Mouse (Mus musculus) myocyte (in vitro differentiated cells): Measurements from ENCODE around the gene Flvcr1. TPM values are rescaled to one million over a fixed set of nuclear protein-coding genes. Genes with fewer than 3 reads are reported as not detected.

ENCODE experiments used
- H3K27me3 ChIP-seq: one replicate; pipeline ENCODE4 v1.6.1; 2011; ENCODE audit not compliant: control insufficient read depth, insufficient read depth, insufficient read length
- H3K36me3 ChIP-seq: one replicate; pipeline ENCODE4 v1.6.1; 2011; ENCODE audit not compliant: control insufficient read depth, insufficient read depth
- H3K4me2 ChIP-seq: one replicate; pipeline ENCODE4 v1.6.1; 2011; ENCODE audit warnings: low read depth, control low read depth
- H3K4me3 ChIP-seq: one replicate; pipeline ENCODE4 v1.5.1; 2011; ENCODE audit warnings: mild to moderate bottlenecking, control low read depth, moderate library complexity
- H3K79me2 ChIP-seq: one replicate; pipeline ENCODE4 v1.6.1; 2011; ENCODE audit not compliant: control insufficient read depth, insufficient read depth
- H3ac ChIP-seq: one replicate; pipeline ENCODE4 v1.6.1; 2011; ENCODE audit not compliant: control insufficient read depth, insufficient read length
- CEBPB ChIP-seq: IDR thresholded peaks from 2 replicates; pipeline ENCODE4 v1.6.1; 2011; ENCODE audit warnings: mild to moderate bottlenecking, moderate library complexity; ENCODE audit not compliant: poor library complexity, insufficient read depth, severe bottlenecking
- E2F4 ChIP-seq: IDR thresholded peaks from one replicate; pipeline ENCODE4 v1.6.1; 2011; ENCODE audit warnings: mild to moderate bottlenecking, control low read depth, moderate library complexity; ENCODE audit not compliant: insufficient read depth
- MAX ChIP-seq: IDR thresholded peaks from one replicate; pipeline ENCODE4 v1.6.1; 2011; ENCODE audit warnings: low read depth, mild to moderate bottlenecking, control low read depth
- MYOD1 ChIP-seq, 3 experiments: IDR thresholded peaks; one replicate each; pipeline ENCODE4 v1.6.1; 2011; ENCODE audit warnings: control low read depth in 2 of 3, low read depth in 2 of 3, mild to moderate bottlenecking in 2 of 3, moderate library complexity in 1 of 3; ENCODE audit not compliant: insufficient read length in 2 of 3, control insufficient read depth in 1 of 3
- MYOG ChIP-seq, 3 experiments: IDR thresholded peaks; one replicate each; pipeline ENCODE4 v1.6.1; 2011; ENCODE audit warnings: control low read depth in 2 of 3, low read depth in 2 of 3, mild to moderate bottlenecking in 2 of 3; ENCODE audit not compliant: insufficient read length in 2 of 3, control insufficient read depth in 1 of 3, insufficient read depth in 1 of 3
- POLR2A ChIP-seq: IDR thresholded peaks from one replicate; pipeline ENCODE4 v1.6.1; 2011; ENCODE audit warnings: low read depth, mild to moderate bottlenecking, control low read depth, moderate library complexity; ENCODE audit not compliant: insufficient read length
- POLR2AphosphoS2 ChIP-seq: IDR thresholded peaks from one replicate; pipeline ENCODE4 v1.6.1; 2011; ENCODE audit warnings: low read depth, control low read depth; ENCODE audit not compliant: insufficient read length
- REST ChIP-seq: IDR thresholded peaks from one replicate; pipeline ENCODE4 v1.6.1; 2011; ENCODE audit warnings: mild to moderate bottlenecking, control low read depth, moderate library complexity; ENCODE audit not compliant: insufficient read depth, insufficient read length
- SRF ChIP-seq: IDR thresholded peaks from one replicate; pipeline ENCODE4 v1.6.1; 2011; ENCODE audit warnings: low read depth; ENCODE audit not compliant: control insufficient read depth, insufficient read length
- TCF12 ChIP-seq: IDR thresholded peaks from one replicate; pipeline ENCODE4 v1.6.1; 2011; ENCODE audit warnings: mild to moderate bottlenecking, control low read depth; ENCODE audit not compliant: poor library complexity, insufficient read depth, severe bottlenecking
- TCF3 ChIP-seq: IDR thresholded peaks from one replicate; pipeline ENCODE4 v1.6.1; 2011; ENCODE audit warnings: low read depth, control low read depth; ENCODE audit not compliant: insufficient read length
- USF1 ChIP-seq: IDR thresholded peaks from one replicate; pipeline ENCODE4 v1.6.1; 2011; ENCODE audit warnings: low read depth, mild to moderate bottlenecking, control low read depth, moderate library complexity
- polyA plus RNA-seq: library from polyadenylated mRNA; unstranded; fragments of >200 nt; fragmentation: generic; extraction: Trizol; gene quantifications from one replicate; pipeline ENCODE4 v1.2.1, GENCODE M21; 2012; ENCODE audit warnings: missing spikeins

Flvcr1 gene
- polyA plus RNA-seq, 1 experiment: 2.2 TPM

DNA sequence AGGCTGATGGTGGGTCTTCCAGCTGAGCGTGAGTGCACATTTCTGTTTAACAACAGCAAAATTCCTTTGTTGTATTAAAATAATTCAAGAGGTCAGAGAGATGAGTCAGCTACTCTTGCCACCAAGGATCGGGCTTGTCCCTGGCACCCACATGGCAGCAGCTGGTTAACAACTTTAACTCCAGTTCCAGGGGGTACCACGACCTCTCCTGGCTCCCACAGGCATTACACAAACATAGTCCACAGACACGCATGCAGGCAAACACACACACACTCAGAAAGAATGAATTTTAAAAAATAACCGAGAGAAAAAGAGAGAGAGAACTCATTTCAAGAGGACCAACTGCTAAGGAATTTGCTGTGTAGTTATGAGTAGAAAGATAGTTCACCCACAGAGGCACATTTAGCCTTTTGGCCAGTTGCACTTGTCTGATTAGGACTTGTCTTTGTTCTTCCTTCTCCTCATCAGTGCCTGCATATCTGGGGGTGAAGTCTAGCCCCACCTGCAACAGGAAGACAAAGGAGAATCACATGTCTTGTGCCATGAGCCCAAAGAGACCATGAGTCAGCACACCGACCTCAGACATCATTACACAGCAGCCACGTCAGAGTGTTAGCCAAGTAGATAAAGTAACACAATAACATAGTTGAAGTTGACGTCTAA is 29.0 kb upstream of the Flvcr1 start:
- H3K79me2 ChIP-seq: no peaks in the 10 kb centered on the region
- no peak overlapping the region for H3K4me2 ChIP-seq
- H3K4me3 ChIP-seq: no peak overlapping the region
- TF ChIP-seq MAX (no peak), MYOD1 (IDR thresholded peaks at IDR 0.05; ENCODE audit: control insufficient read depth in 1 of 3, insufficient read length in 2 of 3, low read depth in 2 of 3) (peak in 2 of 3 experiments; percentile 8 to 33), MYOG (IDR thresholded peaks at IDR 0.05; ENCODE audit: control insufficient read depth in 1 of 3, insufficient read depth in 1 of 3, insufficient read length in 2 of 3, low read depth in 2 of 3) (peak in 1 of 3 experiments; percentile 8), USF1 (no peak), POLR2AphosphoS2 (no peak)
- H3ac ChIP-seq: no peak overlapping the region
- H3K36me3 ChIP-seq: no peaks in the 10 kb centered on the region
- no peaks in the 10 kb centered on the region for H3K27me3 ChIP-seq

DNA sequence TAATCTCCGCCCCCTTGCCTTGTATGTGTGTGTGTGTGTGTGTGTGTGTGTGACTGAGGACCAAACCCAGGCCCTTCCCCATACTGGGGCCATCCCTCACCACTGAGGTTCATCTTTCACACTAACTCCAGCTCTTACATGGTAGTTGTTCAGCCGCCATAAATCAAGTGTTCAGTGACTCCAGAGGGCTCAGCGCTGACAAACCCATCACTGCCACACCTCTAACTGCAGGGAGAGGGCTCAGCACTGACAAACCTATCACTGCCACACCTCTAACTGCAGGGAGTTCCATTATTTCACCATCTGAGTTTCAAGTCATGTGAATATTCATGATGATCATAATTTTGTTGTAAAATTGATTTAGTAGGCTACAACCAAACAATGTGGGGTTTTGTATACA is 27.6 kb upstream of the Flvcr1 start:
- no peaks in the 10 kb centered on the region for H3K79me2 ChIP-seq
- H3K4me2 ChIP-seq: no peak overlapping the region
- H3K4me3 ChIP-seq: no peak overlapping the region
- no peaks in the 10 kb centered on the region for H3K36me3 ChIP-seq
- no peaks in the 10 kb centered on the region for H3K27me3 ChIP-seq
- H3ac ChIP-seq: no peak overlapping the region
- TF ChIP-seq MYOG (IDR thresholded peaks at IDR 0.05; ENCODE audit: control insufficient read depth in 1 of 3, insufficient read depth in 1 of 3, insufficient read length in 2 of 3, low read depth in 2 of 3) (no peak), MAX (no peak), REST (no peak), USF1 (no peak), E2F4 (no peak), CEBPB (no peak), TCF3 (no peak), TCF12 (no peak), MYOD1 (IDR thresholded peaks at IDR 0.05; ENCODE audit: control insufficient read depth in 1 of 3, insufficient read length in 2 of 3, low read depth in 2 of 3) (no peak), POLR2AphosphoS2 (no peak), POLR2A (no peak), SRF (no peak)

DNA sequence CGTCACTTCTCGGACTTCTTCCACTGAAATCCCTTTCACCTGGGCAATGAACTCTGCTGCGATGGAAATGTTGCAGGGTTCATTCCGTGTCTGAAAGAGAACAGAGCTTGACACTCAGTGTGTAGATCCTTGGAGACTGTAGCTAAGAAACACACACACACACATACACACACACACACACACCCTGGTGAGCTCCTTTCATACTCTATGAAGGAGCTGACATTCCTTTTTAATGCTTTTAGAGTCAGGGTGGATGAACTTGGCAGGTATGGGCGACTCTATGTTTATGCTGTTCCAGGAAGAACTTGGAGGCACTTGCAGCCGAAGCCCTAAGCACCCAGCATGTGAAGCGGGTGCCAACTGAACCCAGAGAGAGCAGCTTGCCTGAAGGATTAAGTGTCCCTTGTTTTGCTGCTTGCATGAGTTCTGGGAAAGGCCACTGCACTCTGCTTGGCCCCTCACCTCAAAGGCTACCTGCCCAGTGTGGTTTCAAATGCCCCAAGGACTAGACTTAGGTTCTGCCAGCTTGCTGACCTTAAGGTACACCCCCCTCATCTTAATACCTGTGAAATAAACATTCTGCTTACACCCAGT is 20.4 kb upstream of the Flvcr1 start:
- Histone ChIP-seq H3K27me3 (no peaks in the 10 kb centered on the region), H3K4me3 (no peak overlapping the region), H3K4me2 (no peak overlapping the region), H3K79me2 (no peaks in the 10 kb centered on the region), H3ac (no peak overlapping the region), H3K36me3 (no peaks in the 10 kb centered on the region)
- no peak for TF ChIP-seq TCF3
- no peak for TF ChIP-seq USF1
- TF ChIP-seq SRF: no peak
- no peak for TF ChIP-seq TCF12
- no peak for TF ChIP-seq MYOD1 (IDR thresholded peaks at IDR 0.05; ENCODE audit: control insufficient read depth in 1 of 3, insufficient read length in 2 of 3, low read depth in 2 of 3)
- no peak for TF ChIP-seq MYOG (IDR thresholded peaks at IDR 0.05; ENCODE audit: control insufficient read depth in 1 of 3, insufficient read depth in 1 of 3, insufficient read length in 2 of 3, low read depth in 2 of 3)
- TF ChIP-seq POLR2A: no peak
- TF ChIP-seq MAX: no peak

DNA sequence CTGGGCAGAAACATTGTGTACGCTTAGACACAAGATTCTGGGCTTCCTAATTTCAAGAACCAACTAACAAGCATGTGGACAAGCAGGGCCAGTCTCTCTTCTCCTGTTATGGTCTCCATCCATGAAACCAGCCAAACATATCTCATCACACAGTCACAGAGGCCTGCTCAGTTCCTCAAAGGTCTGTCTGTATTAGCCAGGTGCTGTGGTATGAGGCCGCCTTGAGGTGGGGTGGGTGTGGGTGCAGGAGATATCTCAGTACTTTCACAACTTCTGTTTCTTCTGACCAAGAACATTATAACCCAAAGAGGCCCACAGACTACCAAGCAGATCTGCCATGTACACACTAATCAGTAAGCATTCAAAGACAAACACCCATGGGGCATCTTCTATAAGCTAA is 19.3 kb upstream of the Flvcr1 start:
- TF ChIP-seq POLR2A (no peak), E2F4 (no peak), POLR2AphosphoS2 (no peak), MYOG (IDR thresholded peaks at IDR 0.05; ENCODE audit: control insufficient read depth in 1 of 3, insufficient read depth in 1 of 3, insufficient read length in 2 of 3, low read depth in 2 of 3) (no peak), SRF (no peak), TCF3 (no peak), CEBPB (no peak), USF1 (no peak), TCF12 (no peak), REST (no peak), MYOD1 (IDR thresholded peaks at IDR 0.05; ENCODE audit: control insufficient read depth in 1 of 3, insufficient read length in 2 of 3, low read depth in 2 of 3) (no peak), MAX (no peak)
- Histone ChIP-seq H3ac (no peak overlapping the region), H3K4me2 (no peak overlapping the region), H3K27me3 (no peaks in the 10 kb centered on the region), H3K79me2 (no peaks in the 10 kb centered on the region), H3K36me3 (no peaks in the 10 kb centered on the region), H3K4me3 (no peak overlapping the region)

DNA sequence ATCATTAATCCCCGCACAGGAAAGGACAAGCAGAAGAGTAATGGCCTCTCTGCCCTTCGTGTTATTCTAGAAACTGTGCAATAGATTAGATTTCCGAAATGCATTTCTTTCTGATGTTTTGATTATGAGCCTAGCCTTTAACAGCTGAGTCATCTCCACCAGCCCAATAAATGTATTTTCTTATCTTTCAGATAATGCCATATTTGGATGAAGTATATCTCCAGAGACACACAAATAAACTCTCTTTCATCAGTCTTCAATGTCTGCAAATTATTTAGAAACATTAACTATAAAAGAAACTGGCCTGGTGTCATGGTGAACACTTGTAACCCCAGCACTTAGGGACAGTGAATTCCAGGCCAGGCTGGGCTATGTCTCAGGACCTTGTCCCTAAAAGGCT is 16.7 kb upstream of the Flvcr1 start:
- no peaks in the 10 kb centered on the region for H3K27me3 ChIP-seq
- TF ChIP-seq POLR2AphosphoS2: no peak
- TF ChIP-seq CEBPB: no peak
- TF ChIP-seq E2F4: no peak
- no peak for TF ChIP-seq SRF
- no peak for TF ChIP-seq TCF3
- no peak for TF ChIP-seq MAX
- TF ChIP-seq MYOD1 (IDR thresholded peaks at IDR 0.05; ENCODE audit: control insufficient read depth in 1 of 3, insufficient read length in 2 of 3, low read depth in 2 of 3): no peak
- no peak for TF ChIP-seq REST
- TF ChIP-seq USF1: no peak
- TF ChIP-seq MYOG (IDR thresholded peaks at IDR 0.05; ENCODE audit: control insufficient read depth in 1 of 3, insufficient read depth in 1 of 3, insufficient read length in 2 of 3, low read depth in 2 of 3): no peak
- TF ChIP-seq POLR2A: no peak
- TF ChIP-seq TCF12: no peak
- no peak overlapping the region for H3K4me2 ChIP-seq
- no peaks in the 10 kb centered on the region for H3K79me2 ChIP-seq
- no peaks in the 10 kb centered on the region for H3K36me3 ChIP-seq
- no peak overlapping the region for H3K4me3 ChIP-seq
- H3ac ChIP-seq: no peak overlapping the region
